In the genomic region with DNA sequence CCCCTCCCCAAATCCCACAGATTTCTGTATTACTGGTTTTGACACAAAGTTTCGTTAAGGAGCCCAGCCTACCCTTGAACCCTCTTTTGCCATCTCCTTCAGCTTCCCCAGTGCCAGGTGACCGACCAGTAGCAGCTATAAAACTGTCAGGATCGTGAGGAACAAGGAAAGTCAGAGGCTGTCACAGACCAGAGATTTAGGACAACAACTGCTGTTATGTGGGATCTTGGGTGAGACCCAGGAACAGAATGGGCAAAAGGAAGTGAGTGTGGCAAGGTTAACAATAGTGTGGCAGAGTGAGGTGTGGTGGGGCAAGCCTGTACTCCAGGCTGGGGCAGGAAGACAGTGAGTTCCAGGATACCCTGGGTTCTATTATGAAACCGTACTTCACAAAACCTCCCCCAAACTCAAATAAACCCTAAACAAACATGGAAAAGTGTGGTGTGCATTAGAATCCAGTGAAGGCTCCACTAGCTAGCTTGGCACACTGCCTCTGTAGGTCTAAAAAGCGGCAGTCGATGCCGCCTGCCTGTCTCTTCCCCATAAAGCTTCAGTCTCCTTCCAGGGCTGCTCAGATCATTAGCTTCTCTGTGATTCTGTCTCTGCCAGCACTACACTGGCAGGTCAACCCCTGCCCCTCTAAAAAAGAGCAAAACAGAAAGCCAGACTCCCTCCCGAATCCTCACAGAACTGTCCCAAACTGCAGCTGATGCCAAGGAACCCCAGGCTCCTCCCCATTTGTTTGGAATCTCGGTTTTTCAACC, we compare ENCODE assay signal across 11 mouse cellular contexts. TPM values are rescaled to one million over a fixed set of nuclear protein-coding genes. Genes with fewer than 3 reads are reported as not detected.
DNase-seq lines count a peak whose midpoint lies in the region; ATAC-seq and TF ChIP-seq lines count a peak whose summit lies in the region.
"Had no signal": no experiment of that assay in that cellular context is flagged by ENCODE, and none has a peak within 500 bp of the region (broad histone marks: within the 10 kb centered on the region; RNA-seq: fewer than 3 reads in every experiment).

No protein-coding gene starts in this region.

- TF ChIP-seq CTCF in kidney, adult 2 months (conservative IDR thresholded peaks at IDR 0.05; ENCODE audit: insufficient read depth, insufficient read length, low read depth, low read length), result no peak
- no peak for TF ChIP-seq CTCF in midbrain, postnatal 0 days (IDR thresholded peaks at IDR 0.05)

- peaks cover 24% of the 10 kb centered on the region for H3K4me1 ChIP-seq in kidney, adult 2 months (ENCODE audit: control insufficient read depth, insufficient read depth, low read length)
- peaks cover 2% of the 10 kb centered on the region; the same call in 1 of the 2 replicates for H3K4me1 ChIP-seq in midbrain, postnatal 0 days (ENCODE audit: insufficient read depth, low read length)
- H3K4me1 ChIP-seq in midbrain, embryonic 13.5 days (replicated peaks), result peaks cover 23% of the 10 kb centered on the region
- peaks cover 41% of the 10 kb centered on the region for H3K4me1 ChIP-seq in intestine, embryonic 16.5 days (ENCODE audit: control insufficient read depth, insufficient read depth, low read length)

- H3K27ac ChIP-seq in kidney, adult 2 months (ENCODE audit: insufficient read depth, low read depth, low read length), result peak overlapping the region; percentile 55
- no peak overlapping the region for H3K27ac ChIP-seq in midbrain, postnatal 0 days (ENCODE audit: low read depth, low read length)
- H3K27ac ChIP-seq in midbrain, embryonic 13.5 days, result no peak overlapping the region
- peak overlapping the region; percentile 38; the same call in 1 of the 2 replicates for H3K27ac ChIP-seq in intestine, embryonic 16.5 days (ENCODE audit: low read length)
- H3K27ac ChIP-seq: neural tube, embryonic 12.5 days had no signal

- no peak overlapping the region for H3K4me3 ChIP-seq in kidney, adult 2 months (ENCODE audit: insufficient read depth, low read depth, low read length)
- H3K4me3 ChIP-seq in midbrain, postnatal 0 days (ENCODE audit: low read depth, low read length), result no peak overlapping the region
- no peak overlapping the region for H3K4me3 ChIP-seq in midbrain, embryonic 13.5 days (replicated peaks)
- no peak overlapping the region for H3K4me3 ChIP-seq in intestine, embryonic 16.5 days (ENCODE audit: low read length)
- H3K4me3 ChIP-seq: neural tube, embryonic 12.5 days had no signal

- H3K9ac ChIP-seq in midbrain, postnatal 0 days (replicated peaks; ENCODE audit: low read length, poor library complexity, severe bottlenecking), result no peak overlapping the region
- H3K9ac ChIP-seq in midbrain, embryonic 13.5 days (replicated peaks), result no peak overlapping the region
- no peak overlapping the region for H3K9ac ChIP-seq in intestine, embryonic 16.5 days (ENCODE audit: low read depth, low read length)
- H3K9ac ChIP-seq: neural tube, embryonic 12.5 days had no signal

- no peaks in the 10 kb centered on the region for H3K9me3 ChIP-seq in midbrain, postnatal 0 days (ENCODE audit: low read length)
- no peaks in the 10 kb centered on the region for H3K9me3 ChIP-seq in midbrain, embryonic 13.5 days
- H3K9me3 ChIP-seq in intestine, embryonic 16.5 days (ENCODE audit: control insufficient read depth, low read length), result no peaks in the 10 kb centered on the region
- H3K9me3 ChIP-seq: neural tube, embryonic 12.5 days had no signal

- WGBS in kidney, adult 2 months, result 44% methylated on average over 9 of the region's 9 CpGs
- 68% methylated on average over 9 of the region's 9 CpGs for WGBS in midbrain, postnatal 0 days
- 76% methylated on average over 9 of the region's 9 CpGs for WGBS in midbrain, embryonic 13.5 days
- WGBS in intestine, embryonic 16.5 days, result 60% methylated on average over 9 of the region's 9 CpGs

- no peaks in the 10 kb centered on the region for H3K27me3 ChIP-seq in kidney, adult 2 months (replicated peaks; ENCODE audit: control insufficient read depth, insufficient read depth, low read length)
- H3K27me3 ChIP-seq in midbrain, postnatal 0 days (ENCODE audit: insufficient read depth, low read length), result no peaks in the 10 kb centered on the region
- no peaks in the 10 kb centered on the region for H3K27me3 ChIP-seq in midbrain, embryonic 13.5 days
- H3K27me3 ChIP-seq in intestine, embryonic 16.5 days (replicated peaks; ENCODE audit: control insufficient read depth, insufficient read depth, low read length), result no peaks in the 10 kb centered on the region
- H3K27me3 ChIP-seq: neural tube, embryonic 12.5 days had no signal

- H3K36me3 ChIP-seq in kidney, adult 2 months (ENCODE audit: control insufficient read depth, insufficient read depth, low read length), result no peaks in the 10 kb centered on the region
- H3K36me3 ChIP-seq in midbrain, postnatal 0 days (ENCODE audit: insufficient read depth, low read length), result no peaks in the 10 kb centered on the region
- H3K36me3 ChIP-seq in midbrain, embryonic 13.5 days, result no peaks in the 10 kb centered on the region
- H3K36me3 ChIP-seq in intestine, embryonic 16.5 days (ENCODE audit: control insufficient read depth, insufficient read depth, low read length), result no peaks in the 10 kb centered on the region
- H3K36me3 ChIP-seq: neural tube, embryonic 12.5 days had no signal

- no peak for TF ChIP-seq POLR2A in kidney, adult 2 months (IDR thresholded peaks at IDR 0.05; ENCODE audit: low read depth, low read length)

- ATAC-seq in midbrain, postnatal 0 days (ENCODE audit: low FRiP score), result no peak
- no peak for ATAC-seq in midbrain, embryonic 13.5 days
- no peak for ATAC-seq in intestine, embryonic 16.5 days
- no peak for ATAC-seq in CD4-positive, CD25-positive, alpha-beta regulatory T cell, adult 4 months

- no peak for DNase-seq in kidney, adult 2 months
- DNase-seq in kidney, adult 9 months, result no peak
- DNase-seq in midbrain, postnatal 0 days (ENCODE audit: low spot score), result peak; percentile 52
- no peak for DNase-seq in adrenal gland, postnatal 25 days
- DNase-seq: adrenal gland, postnatal 14 days; cerebellum, postnatal 25 days; kidney, adult 11 months had no signal

- no peak overlapping the region for H3K4me2 ChIP-seq in midbrain, postnatal 0 days (ENCODE audit: low read depth, low read length, poor library complexity, severe bottlenecking)
- no peak overlapping the region for H3K4me2 ChIP-seq in midbrain, embryonic 13.5 days (replicated peaks)
- H3K4me2 ChIP-seq in intestine, embryonic 16.5 days (ENCODE audit: low read depth, low read length), result no peak overlapping the region
- H3K4me2 ChIP-seq: neural tube, embryonic 12.5 days had no signal

RNA-seq across cellular contexts. Expression of gene Cd9, which starts 17.6 kb away (rescaled TPM):
- polyA plus RNA-seq in kidney, adult 2 months (2012; rRNA removed), result 138 and 140 TPM in 2 replicates
- total RNA-seq in midbrain, postnatal 0 days (2014; rRNA removed), result 40.3 and 49.1 TPM in 2 replicates
- 105 and 118 TPM in 2 replicates for polyA plus RNA-seq in midbrain, postnatal 0 days (2015; fragmentation: Nextera tagmentation; extraction: Ambion mirVana)
- polyA plus RNA-seq in midbrain, embryonic 13.5 days (2015; fragmentation: Nextera tagmentation; extraction: Ambion mirVana), result 33.0 and 36.0 TPM in 2 replicates
- 146 and 167 TPM in 2 replicates for polyA plus RNA-seq in intestine, embryonic 16.5 days (2015; fragmentation: Nextera tagmentation; extraction: Ambion mirVana)
- total RNA-seq in adrenal gland, postnatal 25 days (2021), result 113 and 128 TPM in 2 replicates
- 100 to 1,000 TPM in 1 of 2 experiments, 10 to 100 TPM in 1; 98.5 to 108 TPM for polyA plus RNA-seq in CD4-positive, CD25-positive, alpha-beta regulatory T cell, adult 4 months (2017; shearing (Covaris generic))

Comparison
In these comparisons a context has a peak if more than half of its experiments do, and no peak if none do; other contexts are left out.
1. H3K27ac ChIP-seq: peak in kidney, adult 2 months (single experiment) and intestine, embryonic 16.5 days (single experiment); none in midbrain, postnatal 0 days (single experiment) and midbrain, embryonic 13.5 days (single experiment).